Mouse (Mus musculus): ENCODE results near the gene Ofcc1. TPM values are rescaled to one million over a fixed set of nuclear protein-coding genes. Genes with fewer than 3 reads are reported as not detected.

Ofcc1 gene
- polyA plus RNA-seq, 1 experiment: not detected

DNA sequence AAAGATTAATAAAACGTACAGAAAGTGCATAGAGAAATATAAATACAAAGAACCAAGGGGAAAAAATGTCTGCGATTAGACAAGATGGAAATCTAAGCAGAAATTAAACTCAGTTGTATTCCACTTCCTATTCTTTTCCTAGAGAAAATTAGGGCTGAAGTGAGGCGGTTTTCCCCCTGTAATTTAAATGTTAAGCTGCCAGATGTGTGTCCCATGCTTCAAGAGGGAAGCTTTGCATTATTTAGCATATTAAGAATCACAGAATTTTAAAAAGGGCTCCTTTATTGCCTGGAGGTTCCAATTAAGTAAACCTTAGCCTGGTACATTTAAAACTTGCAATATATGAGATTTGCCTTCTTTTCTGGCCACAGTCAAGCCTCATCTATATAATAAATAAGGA is 205.8 kb downstream of the Ofcc1 start:
- Histone ChIP-seq H3K4me3 (ENCODE audit: insufficient read depth, low read depth, low read length) (no peak overlapping the region), H3K27ac (ENCODE audit: insufficient read depth, low read depth, low read length) (no peak overlapping the region), H3K4me1 (ENCODE audit: control insufficient read depth, insufficient read depth, low read length) (no peaks in the 10 kb centered on the region)
- 19% methylated on average over 3 of the region's 3 CpGs for WGBS
- TF ChIP-seq POLR2A (IDR thresholded peaks at IDR 0.05; ENCODE audit: insufficient read depth, low read depth, low read length) (no peak), CTCF (IDR thresholded peaks at IDR 0.05; ENCODE audit: insufficient read depth, low read depth, low read length) (no peak)

DNA sequence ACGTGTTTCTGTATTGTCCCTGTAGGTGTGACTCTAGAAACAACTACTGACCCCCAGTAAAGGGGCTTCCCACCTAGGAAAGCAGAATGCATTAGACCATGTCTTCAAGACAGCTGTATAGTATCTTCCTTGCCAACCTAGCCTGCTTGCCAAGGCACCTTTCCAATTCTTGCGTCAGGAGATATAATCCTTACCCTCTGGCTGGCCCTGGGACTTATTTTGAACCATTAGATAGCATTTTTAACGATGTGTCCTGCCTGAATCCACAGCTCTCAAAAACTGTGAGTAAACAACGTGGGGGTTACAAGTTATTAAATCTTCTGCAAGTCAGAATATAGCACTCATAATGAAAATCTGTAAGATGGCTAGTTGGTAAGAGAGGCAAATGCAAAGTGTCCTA is 221.3 kb downstream of the Ofcc1 start:
- no peak for TF ChIP-seq POLR2A (IDR thresholded peaks at IDR 0.05; ENCODE audit: insufficient read depth, low read depth, low read length)
- TF ChIP-seq CTCF (IDR thresholded peaks at IDR 0.05; ENCODE audit: insufficient read depth, low read depth, low read length): no peak
- WGBS: 85% methylated on average over 4 of the region's 4 CpGs
- H3K27ac ChIP-seq (ENCODE audit: insufficient read depth, low read depth, low read length): no peak overlapping the region
- H3K4me1 ChIP-seq (ENCODE audit: control insufficient read depth, insufficient read depth, low read length): no peaks in the 10 kb centered on the region
- no peak overlapping the region for H3K4me3 ChIP-seq (ENCODE audit: insufficient read depth, low read depth, low read length)

DNA sequence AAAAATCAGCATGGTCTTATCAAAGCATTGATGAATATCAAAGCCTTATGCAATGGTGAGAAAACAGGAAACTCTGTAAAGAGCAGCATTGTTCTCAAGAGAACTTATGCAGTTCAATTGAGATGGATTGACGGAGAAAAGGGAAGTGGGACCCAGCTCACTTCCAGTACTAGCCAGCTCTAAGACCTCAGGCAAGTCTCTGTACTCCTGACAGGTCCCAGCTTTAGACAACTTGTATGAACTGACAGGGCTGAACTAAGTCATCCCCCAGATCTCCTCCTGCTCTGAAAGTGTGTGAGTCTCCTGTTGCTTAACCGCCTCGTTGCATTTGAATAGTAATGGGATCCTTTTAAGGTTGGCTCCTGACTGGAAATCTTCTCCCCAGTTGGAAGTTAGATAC is 225.2 kb downstream of the Ofcc1 start:
- TF ChIP-seq POLR2A (IDR thresholded peaks at IDR 0.05; ENCODE audit: insufficient read depth, low read depth, low read length) (no peak), CTCF (IDR thresholded peaks at IDR 0.05; ENCODE audit: insufficient read depth, low read depth, low read length) (no peak)
- Histone ChIP-seq H3K27ac (ENCODE audit: insufficient read depth, low read depth, low read length) (no peak overlapping the region), H3K4me1 (ENCODE audit: control insufficient read depth, insufficient read depth, low read length) (no peaks in the 10 kb centered on the region), H3K4me3 (ENCODE audit: insufficient read depth, low read depth, low read length) (no peak overlapping the region)
- WGBS: 55% methylated on average over 3 of the region's 3 CpGs

DNA sequence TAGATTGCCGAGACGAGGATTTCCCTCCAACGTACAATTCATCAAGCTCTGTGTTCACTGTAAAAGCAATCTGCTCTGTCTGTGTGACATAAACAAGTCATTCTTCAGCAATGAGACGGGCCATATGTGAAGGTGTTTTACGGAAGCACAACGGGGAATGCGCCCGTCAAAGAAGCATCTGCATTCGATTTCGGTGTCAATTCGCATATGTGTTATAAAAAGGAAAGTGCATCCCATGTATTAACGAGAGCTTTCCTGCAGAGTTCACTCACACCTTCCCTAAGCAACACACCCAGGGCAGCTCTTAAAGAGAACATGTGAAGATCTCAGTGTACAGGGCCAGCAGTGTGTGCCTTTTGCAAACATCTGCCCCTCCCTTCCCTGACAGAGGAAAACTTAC is 225.6 kb downstream of the Ofcc1 start:
- Histone ChIP-seq H3K27ac (ENCODE audit: insufficient read depth, low read depth, low read length) (no peak overlapping the region), H3K4me1 (ENCODE audit: control insufficient read depth, insufficient read depth, low read length) (no peaks in the 10 kb centered on the region), H3K4me3 (ENCODE audit: insufficient read depth, low read depth, low read length) (no peak overlapping the region)
- 80% methylated on average over 12 of the region's 12 CpGs for WGBS
- TF ChIP-seq CTCF (IDR thresholded peaks at IDR 0.05; ENCODE audit: insufficient read depth, low read depth, low read length) (no peak), POLR2A (IDR thresholded peaks at IDR 0.05; ENCODE audit: insufficient read depth, low read depth, low read length) (no peak)

DNA sequence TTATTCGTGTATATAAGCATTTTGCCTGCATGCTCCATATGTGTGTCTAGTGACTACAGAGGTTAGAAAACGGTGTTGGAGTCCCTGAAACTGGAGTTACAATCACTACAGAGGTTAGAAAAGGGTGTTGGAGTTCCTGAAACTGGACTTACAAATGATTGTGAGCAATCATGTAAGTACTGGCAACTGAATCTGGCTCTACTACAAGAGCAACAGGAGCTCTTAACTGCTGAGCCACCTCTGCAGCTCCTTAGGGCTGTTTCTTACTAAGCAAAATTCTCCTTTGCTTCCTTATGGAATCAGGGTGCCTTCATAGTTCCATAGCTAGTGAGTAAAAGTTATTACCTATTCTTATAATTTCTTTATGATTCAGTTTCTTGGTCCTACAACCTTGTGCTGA is 237.4 kb downstream of the Ofcc1 start:
- Histone ChIP-seq H3K4me3 (ENCODE audit: insufficient read depth, low read depth, low read length) (no peak overlapping the region), H3K27ac (ENCODE audit: insufficient read depth, low read depth, low read length) (no peak overlapping the region), H3K4me1 (ENCODE audit: control insufficient read depth, insufficient read depth, low read length) (no peaks in the 10 kb centered on the region)
- 91% methylated on average over 2 of the region's 2 CpGs for WGBS
- TF ChIP-seq CTCF (IDR thresholded peaks at IDR 0.05; ENCODE audit: insufficient read depth, low read depth, low read length): no peak
- TF ChIP-seq POLR2A (IDR thresholded peaks at IDR 0.05; ENCODE audit: insufficient read depth, low read depth, low read length): no peak

DNA sequence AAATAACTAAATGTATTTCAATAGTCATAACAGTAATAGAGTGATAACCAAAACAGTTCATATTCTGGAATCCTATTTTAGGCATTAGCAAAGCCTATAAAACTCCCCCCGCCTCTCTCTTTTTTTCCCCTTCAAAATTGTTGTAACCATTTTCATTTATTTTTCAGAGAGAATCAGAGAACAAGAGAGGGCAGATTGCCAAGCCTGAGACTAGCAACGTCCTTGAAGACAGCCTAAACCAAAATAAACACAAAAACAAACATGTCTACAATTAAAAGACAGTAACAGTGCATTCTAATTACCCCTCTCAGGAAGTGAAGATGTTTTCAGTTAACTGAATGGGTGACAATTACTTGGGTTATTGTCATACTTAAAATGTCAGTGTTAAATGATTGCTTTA is 248.9 kb downstream of the Ofcc1 start:
- 27% methylated on average over 2 of the region's 2 CpGs for WGBS
- H3K4me1 ChIP-seq (ENCODE audit: control insufficient read depth, insufficient read depth, low read length): no peaks in the 10 kb centered on the region
- H3K27ac ChIP-seq (ENCODE audit: insufficient read depth, low read depth, low read length): no peak overlapping the region
- no peak overlapping the region for H3K4me3 ChIP-seq (ENCODE audit: insufficient read depth, low read depth, low read length)
- TF ChIP-seq POLR2A (IDR thresholded peaks at IDR 0.05; ENCODE audit: insufficient read depth, low read depth, low read length) (no peak), CTCF (IDR thresholded peaks at IDR 0.05; ENCODE audit: insufficient read depth, low read depth, low read length) (no peak)

DNA sequence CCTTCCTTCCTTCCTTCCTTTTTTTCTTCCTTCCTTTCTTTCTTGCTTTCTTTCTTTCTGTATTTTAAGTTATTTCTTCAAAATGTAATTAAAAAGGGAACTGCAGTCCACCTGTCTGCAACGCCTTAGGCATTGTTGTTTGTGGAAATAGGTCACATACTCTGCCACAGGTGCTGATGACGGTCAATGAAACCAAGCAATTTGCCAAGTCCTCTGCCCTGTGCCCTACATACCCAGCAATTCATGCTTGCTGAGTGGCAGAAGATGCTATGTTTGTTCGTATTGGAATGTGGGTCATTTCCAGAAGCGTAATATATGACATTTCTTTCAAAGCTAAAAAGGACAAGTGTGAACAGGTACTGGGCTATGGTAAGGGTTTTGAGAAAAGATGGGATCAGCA is 285.0 kb downstream of the Ofcc1 start:
- H3K4me3 ChIP-seq (ENCODE audit: insufficient read depth, low read depth, low read length): no peak overlapping the region
- H3K4me1 ChIP-seq (ENCODE audit: control insufficient read depth, insufficient read depth, low read length): no peaks in the 10 kb centered on the region
- H3K27ac ChIP-seq (ENCODE audit: insufficient read depth, low read depth, low read length): no peak overlapping the region
- TF ChIP-seq POLR2A (IDR thresholded peaks at IDR 0.05; ENCODE audit: insufficient read depth, low read depth, low read length) (no peak), CTCF (IDR thresholded peaks at IDR 0.05; ENCODE audit: insufficient read depth, low read depth, low read length) (no peak)
- 94% methylated on average over 4 of the region's 4 CpGs for WGBS

DNA sequence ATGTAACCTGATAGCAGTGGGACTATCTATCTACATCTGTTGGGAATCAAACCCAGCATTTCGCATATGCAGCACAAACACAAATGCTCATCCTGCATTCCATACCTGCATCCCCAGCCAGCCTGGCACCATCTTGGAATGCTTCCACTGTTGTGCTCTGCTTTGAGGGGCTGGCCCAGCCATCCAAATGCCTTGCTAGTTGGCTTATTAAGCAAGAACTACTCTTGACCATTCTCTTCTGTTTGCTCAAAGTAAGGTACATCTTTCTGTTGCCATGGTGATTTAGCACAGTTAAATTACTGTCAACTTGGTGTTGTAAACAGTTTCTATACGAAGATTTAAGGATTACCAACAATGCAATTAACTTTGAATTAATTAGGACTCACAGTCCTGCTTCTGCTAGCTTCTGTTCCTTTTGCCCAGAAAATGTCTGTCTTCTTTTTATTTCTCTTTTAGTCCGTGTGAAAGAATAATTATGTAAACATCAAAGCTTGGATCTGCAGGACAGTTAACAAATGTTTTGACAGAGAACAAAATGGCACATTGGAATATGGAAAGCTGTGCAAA is 286.3 kb downstream of the Ofcc1 start:
- no peaks in the 10 kb centered on the region for H3K4me1 ChIP-seq (ENCODE audit: control insufficient read depth, insufficient read depth, low read length)
- no peak overlapping the region for H3K4me3 ChIP-seq (ENCODE audit: insufficient read depth, low read depth, low read length)
- WGBS: 38% methylated on average over 3 of the region's 3 CpGs
- H3K27ac ChIP-seq (ENCODE audit: insufficient read depth, low read depth, low read length): no peak overlapping the region
- TF ChIP-seq POLR2A (IDR thresholded peaks at IDR 0.05; ENCODE audit: insufficient read depth, low read depth, low read length) (no peak), CTCF (IDR thresholded peaks at IDR 0.05; ENCODE audit: insufficient read depth, low read depth, low read length) (no peak)

DNA sequence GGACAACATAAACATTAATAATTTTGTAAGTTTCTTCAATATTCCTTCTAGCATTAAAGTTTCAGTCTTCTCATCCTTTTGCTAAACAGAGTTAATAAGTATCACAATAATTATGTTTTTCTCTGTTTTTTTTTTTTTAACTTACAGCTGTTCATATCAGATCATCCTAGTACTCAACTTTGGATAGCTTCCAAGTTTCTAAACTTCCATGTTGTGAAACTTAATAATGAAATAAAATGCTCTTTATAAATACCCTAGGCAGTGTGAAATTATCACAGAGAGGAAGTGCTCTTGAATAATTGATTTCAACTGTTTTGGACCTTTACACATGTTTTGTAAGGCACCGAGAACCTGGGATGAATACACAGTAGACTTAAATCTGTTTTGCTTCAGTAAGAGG is 291.2 kb downstream of the Ofcc1 start:
- H3K27ac ChIP-seq (ENCODE audit: insufficient read depth, low read depth, low read length): no peak overlapping the region
- no peaks in the 10 kb centered on the region for H3K4me1 ChIP-seq (ENCODE audit: control insufficient read depth, insufficient read depth, low read length)
- 80% methylated on average over 1 of the region's 1 CpGs for WGBS
- TF ChIP-seq CTCF (IDR thresholded peaks at IDR 0.05; ENCODE audit: insufficient read depth, low read depth, low read length): no peak
- no peak for TF ChIP-seq POLR2A (IDR thresholded peaks at IDR 0.05; ENCODE audit: insufficient read depth, low read depth, low read length)
- H3K4me3 ChIP-seq (ENCODE audit: insufficient read depth, low read depth, low read length): no peak overlapping the region

DNA sequence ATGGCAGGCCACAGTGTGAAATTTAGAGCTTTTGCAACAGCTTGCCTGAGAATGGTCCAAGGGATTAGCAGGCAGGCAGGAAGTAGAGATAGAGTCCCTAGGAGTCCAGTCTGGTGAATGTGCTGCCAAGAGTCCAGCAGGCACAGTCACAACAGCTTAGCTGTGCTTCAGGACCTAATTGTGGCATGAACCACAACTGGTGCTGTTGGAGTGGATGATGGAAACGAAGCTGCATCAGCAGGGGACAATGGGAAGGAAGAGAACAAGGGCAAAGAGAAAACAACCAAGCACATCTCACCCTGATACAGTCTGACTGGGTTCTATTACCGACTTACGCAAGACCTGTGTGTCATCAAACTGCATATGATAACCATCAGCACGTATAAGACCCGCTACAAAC is 300.0 kb downstream of the Ofcc1 start:
- WGBS: 92% methylated on average over 5 of the region's 5 CpGs
- TF ChIP-seq POLR2A (IDR thresholded peaks at IDR 0.05; ENCODE audit: insufficient read depth, low read depth, low read length) (no peak), CTCF (IDR thresholded peaks at IDR 0.05; ENCODE audit: insufficient read depth, low read depth, low read length) (no peak)

More for the DNA sequence above, 300.0 kb downstream of the Ofcc1 start:
- Histone ChIP-seq H3K27ac (ENCODE audit: insufficient read depth, low read depth, low read length) (no peak overlapping the region), H3K4me3 (ENCODE audit: insufficient read depth, low read depth, low read length) (no peak overlapping the region), H3K4me1 (ENCODE audit: control insufficient read depth, insufficient read depth, low read length) (no peaks in the 10 kb centered on the region)

Data from olfactory bulb, adult 2 months (tissue).